Mouse (Mus musculus): ENCODE data around the gene Eps15.

DNA sequence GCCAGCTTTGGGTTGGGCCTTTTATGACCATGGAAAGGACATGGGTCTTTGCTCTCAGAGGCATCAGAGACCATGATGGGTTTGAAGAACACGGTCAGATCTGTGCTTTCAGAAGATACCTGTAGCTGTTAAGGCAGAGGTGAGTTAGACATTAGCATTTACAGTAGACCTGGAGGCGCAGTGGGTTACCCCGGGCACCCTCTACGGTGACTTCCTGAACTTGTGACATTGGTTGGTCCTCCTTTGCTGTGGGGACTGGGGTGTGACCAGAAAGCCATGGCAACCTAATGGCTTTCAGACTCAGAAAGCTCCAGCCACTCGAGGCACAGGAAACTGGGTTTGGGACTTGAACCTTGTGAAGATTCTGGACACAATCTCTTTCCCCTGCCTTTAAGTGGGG is 132.2 kb downstream of the Eps15 start:
- TF ChIP-seq CHD2 (IDR thresholded peaks at IDR 0.05; ENCODE audit: low read depth, low read length), result no peak
- TF ChIP-seq HCFC1 (IDR thresholded peaks at IDR 0.05; ENCODE audit: borderline replicate concordance, insufficient read depth, low read length), result no peak
- no peak for TF ChIP-seq ZNF384 (IDR thresholded peaks at IDR 0.05; ENCODE audit: low read depth, low read length)
- TF ChIP-seq MAFK (IDR thresholded peaks at IDR 0.05; ENCODE audit: insufficient read depth, low read depth, low read length), result no peak
- no peak for TF ChIP-seq ZC3H11A (IDR thresholded peaks at IDR 0.05; ENCODE audit: borderline replicate concordance, low read depth, low read length)

All from ES-E14 (cell line).